Mouse (Mus musculus) left cerebral cortex, postnatal 25 days (tissue): ENCODE results near the gene Vat1. TPM values are rescaled to one million over a fixed set of nuclear protein-coding genes. Genes with fewer than 3 reads are reported as not detected.
"Not testable (repeated sequence)": the region's sequence is repeated elsewhere in the genome, so short reads cannot be mapped to it uniquely, and the experiment has no call there.

ENCODE experiments used
- DNase-seq, 2 experiments: peaks; one replicate each; pipeline ENCODE4 v3.0.0; 2022; ENCODE audit warnings: low spot score in 2 of 2, mixed read lengths in 1 of 2
- intact Hi-C: fragments of 180-260 bp; cut with DNase I; formaldehyde crosslinking; loops from one replicate; pipeline ENCODE4 v1.15.1; 2025
- total RNA-seq, 2 experiments: library from RNA; stranded (reverse); gene quantifications; 2 replicates each; pipeline ENCODE4 v1.2.3; 2021

Gene Vat1
- 10 to 100 TPM; 36.7 to 39.9 TPM for total RNA-seq

GRCm38 (mm10) chr11:101465869-101466551, at the start of gene Vat1:
Vat1 (minus strand) TSS chr11:101466230.
- DNase-seq: peak; percentile 57
- intact Hi-C loops: loop anchor here (2.0 kb wide), 1 partner anchor 87 kb away; the partner anchor contains the start of gene Nbr1

GRCm38 (mm10) chr11:101507090-101507489, 41.1 kb upstream of the Vat1 start:
- DNase-seq: no peak
- intact Hi-C loops: no loop called here

GRCm38 (mm10) chr11:101506269-101506780, 40.3 kb upstream of the Vat1 start:
- DNase-seq: no peak
- intact Hi-C loops: no loop called here

- intact Hi-C loops: no loop called here
- DNase-seq: no peak
Measured at GRCm38 (mm10) chr11:101486126-101486525, 20.1 kb upstream of the Vat1 start.

GRCm38 (mm10) chr11:101485509-101486028, 19.5 kb upstream of the Vat1 start:
- DNase-seq: no peak
- intact Hi-C loops: no loop called here

- no peak for DNase-seq
- intact Hi-C loops: no loop called here
Measured at GRCm38 (mm10) chr11:101484814-101485213, 18.8 kb upstream of the Vat1 start.

GRCm38 (mm10) chr11:101484245-101484644, 18.2 kb upstream of the Vat1 start:
- intact Hi-C loops: no loop called here

GRCm38 (mm10) chr11:101483804-101484203, 17.8 kb upstream of the Vat1 start:
- DNase-seq: no peak
- intact Hi-C loops: no loop called here

More at GRCm38 (mm10) chr11:101484245-101484644, 18.2 kb upstream of the Vat1 start:
- no peak for DNase-seq

GRCm38 (mm10) chr11:101480912-101481311, 14.9 kb upstream of the Vat1 start:
- intact Hi-C loops: no loop called here
- DNase-seq: no peak

- DNase-seq: peak in 1 of 2 experiments; percentile 39
- intact Hi-C loops: no loop called here
Measured at GRCm38 (mm10) chr11:101479171-101479635, 13.2 kb upstream of the Vat1 start.

GRCm38 (mm10) chr11:101477552-101478211, 11.7 kb upstream of the Vat1 start:
- no peak for DNase-seq
- intact Hi-C loops: no loop called here

- intact Hi-C loops: no loop called here
- no peak for DNase-seq
Measured at GRCm38 (mm10) chr11:101477194-101477551, 11.1 kb upstream of the Vat1 start.

GRCm38 (mm10) chr11:101476361-101476760, 10.3 kb upstream of the Vat1 start:
- intact Hi-C loops, DNase-seq: not testable (repeated sequence)

- no peak for DNase-seq
- intact Hi-C loops: loop anchor here (5.0 kb wide), 1 partner anchor 43 kb away; no protein-coding TSS in a partner anchor
Measured at GRCm38 (mm10) chr11:101474298-101474697, 8.3 kb upstream of the Vat1 start.

- intact Hi-C loops: loop anchor here (5.0 kb wide), 1 partner anchor 44 kb away; no protein-coding TSS in a partner anchor
Measured at GRCm38 (mm10) chr11:101473686-101474085, 7.7 kb upstream of the Vat1 start.

GRCm38 (mm10) chr11:101472336-101472735, 6.3 kb upstream of the Vat1 start:
- intact Hi-C loops: loop anchor here (5.0 kb wide), 1 partner anchor 45 kb away; no protein-coding TSS in a partner anchor
- DNase-seq: peak in 1 of 2 experiments; percentile 31

More at GRCm38 (mm10) chr11:101473686-101474085, 7.7 kb upstream of the Vat1 start:
- not testable (repeated sequence) for DNase-seq

- intact Hi-C loops: loop anchor here (5.0 kb wide), 1 partner anchor 45 kb away; no protein-coding TSS in a partner anchor
Measured at GRCm38 (mm10) chr11:101471926-101472325, 5.9 kb upstream of the Vat1 start.

GRCm38 (mm10) chr11:101470206-101470605, 4.2 kb upstream of the Vat1 start:
- no peak for DNase-seq
- intact Hi-C loops: loop anchor here (5.0 kb wide), 1 partner anchor 47 kb away; no protein-coding TSS in a partner anchor

More at GRCm38 (mm10) chr11:101471926-101472325, 5.9 kb upstream of the Vat1 start:
- no peak for DNase-seq

- no peak for DNase-seq
- intact Hi-C loops: loop anchor here (2.0 kb wide), 1 partner anchor 76 kb away; no protein-coding TSS in a partner anchor
Measured at GRCm38 (mm10) chr11:101469155-101469554, 3.1 kb upstream of the Vat1 start.

- intact Hi-C loops: loop anchor here (2.0 kb wide), 1 partner anchor 76 kb away; no protein-coding TSS in a partner anchor
- no peak for DNase-seq
Measured at GRCm38 (mm10) chr11:101468731-101469130, 2.7 kb upstream of the Vat1 start.
